Mouse (Mus musculus) small intestine, adult 10 weeks (tissue): ENCODE data around the gene Sgf29. TPM values are rescaled to one million over a fixed set of nuclear protein-coding genes. Genes with fewer than 3 reads are reported as not detected.

Experiments used
- polyA plus RNA-seq: library from polyadenylated mRNA; stranded (reverse); fragments of 350-450 nt; fragmentation: Illumina TruSeq; extraction: RNeasy Lipid Tissue Mini Kit (QIAGEN cat#74804); gene quantifications from one replicate; pipeline ENCODE4 v1.2.3, GENCODE M21; 2014; ENCODE audit warnings: low replicate concordance

Sgf29 gene
- not detected for polyA plus RNA-seq

DNA sequence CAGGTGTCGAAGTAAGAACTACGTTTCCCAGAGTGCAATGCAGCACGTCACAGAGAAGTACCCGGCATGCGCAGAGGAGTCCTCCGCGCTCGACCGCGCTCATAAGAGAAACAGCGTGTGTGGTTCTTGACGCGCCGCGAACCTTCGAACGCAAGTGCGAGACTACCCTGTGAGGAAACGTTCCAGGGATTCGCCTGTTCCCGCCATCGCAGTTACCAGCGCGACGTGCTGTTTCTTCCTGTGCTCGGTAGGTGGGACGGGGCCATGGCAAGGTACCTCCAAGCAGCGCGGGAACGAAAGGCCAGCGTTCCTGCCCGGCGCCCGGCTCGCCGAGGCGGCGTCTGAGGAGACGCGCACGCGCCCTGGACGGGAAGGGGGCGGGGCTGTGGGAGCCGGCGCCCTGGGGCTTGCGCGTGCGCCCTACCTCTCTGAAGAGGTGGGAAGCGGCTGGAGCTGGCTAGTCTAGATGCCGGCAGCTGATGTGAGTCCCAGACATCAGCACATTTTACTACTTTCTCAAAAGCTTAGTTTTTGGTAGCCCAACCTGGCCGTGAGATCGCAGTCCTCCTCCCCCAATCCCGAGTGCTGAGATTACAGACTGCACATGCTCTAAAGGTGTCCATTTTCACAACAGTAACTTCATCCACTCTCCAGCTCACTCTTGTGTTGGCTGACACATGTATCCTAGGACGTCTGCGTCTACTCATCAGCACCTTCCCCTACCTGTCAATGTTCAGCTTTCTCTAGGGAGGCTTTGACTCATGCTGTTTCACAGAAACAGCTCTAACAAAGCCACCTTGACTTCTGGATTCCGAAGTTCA lies at the start of gene Sgf29:
Sgf29 (plus strand) TSS at position 79 of the 821 bp plus-strand sequence.

DNA sequence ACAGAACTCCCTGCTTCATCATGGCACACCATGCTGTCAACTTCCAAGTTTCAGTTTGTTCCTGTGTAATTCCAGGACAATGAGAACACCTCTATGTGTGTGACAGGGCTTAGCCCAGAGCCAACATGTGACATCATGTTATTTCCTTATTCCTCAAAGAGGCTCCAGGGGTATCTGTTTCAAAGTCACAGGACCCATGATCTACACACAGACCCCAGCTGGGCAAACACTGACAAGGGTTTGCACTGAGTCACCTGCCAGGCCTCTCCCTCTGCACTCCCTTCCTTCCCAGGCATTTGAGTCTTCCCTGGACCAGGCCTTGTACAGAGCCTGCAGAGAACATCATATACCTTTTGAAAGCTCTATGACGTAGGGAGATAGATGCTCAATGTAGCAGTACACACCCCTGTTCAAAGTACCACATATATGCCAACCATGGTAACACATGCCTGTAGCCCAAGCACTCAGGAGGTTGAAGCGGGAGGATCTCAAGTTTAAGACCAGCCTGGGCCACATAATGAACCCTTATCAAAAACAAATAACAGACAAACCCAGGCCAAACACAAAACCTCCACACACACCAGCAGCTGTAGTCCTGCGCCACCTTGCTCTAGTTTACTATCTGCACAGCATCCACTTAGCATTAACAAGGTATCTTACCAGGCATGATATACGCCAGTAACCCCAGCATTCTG lies 18.1 kb upstream of the Sgf29 start, which contains the start of gene Nupr1:
Nupr1 (minus strand) TSS at position 38 of the 695 bp plus-strand sequence.

DNA sequence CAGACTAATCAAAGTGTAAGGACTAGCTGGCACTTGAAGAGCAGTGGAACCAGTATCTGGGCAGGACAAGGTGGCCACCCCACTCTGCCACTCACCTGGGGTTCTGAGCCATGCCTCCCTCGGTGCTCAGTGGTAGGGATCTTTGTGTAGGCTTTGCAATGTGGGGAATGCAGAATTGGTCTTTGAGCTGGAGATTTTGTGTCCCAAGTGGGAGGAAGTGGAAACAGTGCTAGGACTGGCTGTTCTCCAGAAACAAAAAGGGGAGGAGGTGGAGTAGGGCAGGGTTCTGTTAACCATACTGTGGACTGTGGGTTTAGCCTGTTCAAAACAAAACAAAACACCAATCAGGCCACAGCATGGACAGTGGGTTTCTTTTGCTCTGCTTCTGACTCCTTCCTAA lies 27.1 kb downstream of the Sgf29 start, which contains the start of gene Sult1a1:
Sult1a1 (minus strand) TSS at position 226 of the 400 bp plus-strand sequence.

DNA sequence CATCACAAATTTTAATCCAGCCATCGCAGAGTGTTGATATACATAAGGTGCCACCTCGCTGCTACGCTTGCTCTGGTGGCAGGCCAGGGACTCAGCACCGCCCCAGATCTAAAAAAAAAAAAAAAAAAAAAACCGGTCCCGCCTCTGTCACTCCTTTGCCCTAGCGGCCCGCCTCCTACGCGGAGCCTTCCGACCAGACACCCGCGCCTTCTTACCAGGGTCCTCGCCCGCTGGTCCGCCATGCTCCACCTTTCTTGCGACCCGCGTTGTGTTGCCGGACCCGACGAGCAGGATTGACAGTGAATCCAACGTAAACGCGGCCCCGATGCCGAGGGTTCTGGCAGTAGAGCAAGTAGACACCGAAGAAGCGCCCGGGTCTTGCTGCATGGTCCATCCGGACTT lies 46.1 kb downstream of the Sgf29 start, which contains the start of gene Bola2:
Bola2 (plus strand) TSS at position 192 of the 402 bp plus-strand sequence.

DNA sequence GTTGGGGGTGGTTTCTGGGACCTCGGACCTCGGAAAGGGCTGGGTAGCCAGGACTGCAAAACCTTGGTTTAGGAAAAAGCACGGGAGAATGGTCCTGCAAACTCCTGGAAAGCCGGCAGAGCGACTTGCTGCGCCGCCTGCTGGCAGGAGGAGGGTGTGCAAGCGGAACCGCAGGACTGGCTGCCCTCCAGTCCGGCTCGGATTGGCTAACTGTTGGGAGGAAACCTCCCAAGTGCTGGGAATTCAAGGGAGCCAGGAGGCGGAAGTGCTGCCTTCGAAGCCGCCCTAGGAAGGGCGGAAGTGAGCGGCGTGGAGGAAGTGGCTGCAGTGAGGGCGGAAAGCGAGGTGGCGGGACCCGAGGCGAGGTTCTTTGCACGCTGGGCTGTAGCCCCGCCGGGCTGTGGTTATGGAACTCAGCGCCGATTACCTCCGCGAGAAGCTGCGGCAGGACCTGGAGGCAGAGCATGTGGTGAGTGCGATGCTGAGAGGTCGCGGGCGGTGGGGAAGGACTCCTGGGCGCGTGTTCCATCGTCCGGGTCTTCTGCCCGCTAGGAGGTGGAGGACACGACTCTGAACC lies 46.6 kb downstream of the Sgf29 start, which contains the start of gene Slx1b:
Slx1b (minus strand) TSS at position 154 of the 577 bp plus-strand sequence.

DNA sequence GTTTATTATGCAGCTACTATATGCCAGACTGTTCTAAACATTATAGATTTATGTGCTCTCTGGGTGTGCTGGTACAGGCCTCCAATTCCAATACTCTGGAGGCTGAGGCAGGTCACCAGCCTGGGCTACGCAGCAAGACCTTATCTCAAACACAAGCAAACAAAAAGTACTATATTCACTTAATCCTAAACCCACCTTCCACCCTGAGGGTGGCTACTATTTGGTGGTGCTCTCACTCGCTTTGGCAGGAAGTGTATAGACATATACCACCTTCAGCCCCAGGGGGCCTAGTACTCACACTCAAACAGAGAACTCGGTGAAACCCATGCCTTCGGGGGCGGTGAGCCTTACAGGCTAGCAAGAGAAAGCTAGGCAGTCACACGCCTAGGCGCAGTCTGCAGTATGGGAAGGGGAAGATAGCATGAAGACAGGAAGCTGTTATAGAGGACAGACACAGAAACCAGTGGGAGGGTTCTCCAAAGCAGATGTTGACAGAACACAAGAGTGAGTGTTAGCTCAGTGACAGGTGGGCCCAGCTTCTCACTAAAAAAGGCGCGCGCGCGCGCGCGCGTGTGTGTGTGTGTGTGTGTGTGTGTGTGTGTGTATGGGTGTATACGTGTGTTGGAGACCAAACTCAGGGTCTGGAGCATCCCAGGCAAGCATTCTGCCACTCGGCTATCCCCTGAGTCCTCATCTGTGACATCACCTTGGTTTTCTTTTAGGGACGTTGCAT lies 58.5 kb downstream of the Sgf29 start, which contains the start of gene Coro1a:
Coro1a (minus strand) TSS at position 346 of the 733 bp plus-strand sequence.

Other genes starting within 250 kb of the Sgf29 start
- gene Cd19, start 234.4 kb upstream of the Sgf29 start, polyA plus RNA-seq = 0.97 TPM
- 1.0 TPM for gene Rabep2, start 220.6 kb upstream of the Sgf29 start, polyA plus RNA-seq
- not detected for gene Atp2a1, start 186.2 kb upstream of the Sgf29 start, polyA plus RNA-seq
- gene Sh2b1, start 173.9 kb upstream of the Sgf29 start, polyA plus RNA-seq = 0.45 TPM
- gene Tufm, start 161.9 kb upstream of the Sgf29 start, polyA plus RNA-seq = 3.2 TPM
- 19.2 TPM for gene Atxn2l, start 145.9 kb upstream of the Sgf29 start, polyA plus RNA-seq
- gene Eif3c, start 82.9 kb upstream of the Sgf29 start, polyA plus RNA-seq = 87.7 TPM
- not detected for gene Apobr, start 64.4 kb upstream of the Sgf29 start, polyA plus RNA-seq
- 0.59 TPM for gene Cln3, start 63.5 kb upstream of the Sgf29 start, polyA plus RNA-seq
- gene Il27, start 54.4 kb upstream of the Sgf29 start, polyA plus RNA-seq = not detected
- gene Nupr1, start 18.4 kb upstream of the Sgf29 start, polyA plus RNA-seq = 4.2 TPM
- gene Sult1a1, start 27.1 kb downstream of the Sgf29 start, polyA plus RNA-seq = 18.3 TPM
- gene Bola2, start 46.1 kb downstream of the Sgf29 start, polyA plus RNA-seq = not detected
- 0.22 TPM for gene Slx1b, start 46.5 kb downstream of the Sgf29 start, polyA plus RNA-seq
- gene Coro1a, start 58.5 kb downstream of the Sgf29 start, polyA plus RNA-seq = 4.5 TPM
- 12.0 TPM for gene Mapk3, start 110.3 kb downstream of the Sgf29 start, polyA plus RNA-seq
- gene Gdpd3, start 117.0 kb downstream of the Sgf29 start, polyA plus RNA-seq = 2.1 TPM
- 5.8 TPM for gene Ypel3, start 127.6 kb downstream of the Sgf29 start, polyA plus RNA-seq
- gene Tbx6, start 132.2 kb downstream of the Sgf29 start, polyA plus RNA-seq = not detected
- gene Ppp4c, start 143.2 kb downstream of the Sgf29 start, polyA plus RNA-seq = 24.4 TPM
- gene Fam57b, start 148.4 kb downstream of the Sgf29 start, polyA plus RNA-seq = not detected
- gene 4930451I11Rik, start 182.3 kb downstream of the Sgf29 start, polyA plus RNA-seq = not detected
- gene Doc2a, start 198.1 kb downstream of the Sgf29 start, polyA plus RNA-seq = not detected
- gene Hirip3, start 212.7 kb downstream of the Sgf29 start, polyA plus RNA-seq = 10.8 TPM
- gene Ino80e, start 213.1 kb downstream of the Sgf29 start, polyA plus RNA-seq = 2.2 TPM
- gene Taok2, start 235.4 kb downstream of the Sgf29 start, polyA plus RNA-seq = 4.1 TPM